In the genomic region with DNA sequence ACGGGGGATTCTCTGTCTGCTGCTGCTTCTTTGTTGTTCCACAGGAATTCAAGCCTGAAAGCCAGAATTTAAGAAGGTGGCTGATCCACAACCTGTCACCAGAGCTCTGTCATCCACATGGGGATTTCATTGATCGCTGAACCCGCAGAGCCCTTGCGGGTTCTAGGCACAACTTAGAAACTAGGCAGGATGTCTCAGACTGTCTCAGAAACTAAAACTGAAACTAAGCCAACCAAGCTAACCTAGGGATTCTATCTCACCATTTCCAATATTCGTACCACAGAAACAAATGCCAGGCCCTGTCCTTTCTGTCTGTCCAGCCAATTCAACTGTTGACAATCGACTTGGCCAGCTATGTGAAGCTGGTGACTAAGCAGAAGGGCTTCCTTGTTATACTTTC, we compare ENCODE assay signal across 17 mouse cellular contexts. TPM values are rescaled to one million over a fixed set of nuclear protein-coding genes. Genes with fewer than 3 reads are reported as not detected.
DNase-seq lines count a peak whose midpoint lies in the region; ATAC-seq lines count a peak whose summit lies in the region.
"Had no signal": no experiment of that assay in that cellular context is flagged by ENCODE, and none has a peak within 500 bp of the region (broad histone marks: within the 10 kb centered on the region; RNA-seq: fewer than 3 reads in every experiment).

No protein-coding gene starts in this region.

- no peaks in the 10 kb centered on the region for H3K27me3 ChIP-seq in limb, embryonic 12.5 days
- no peaks in the 10 kb centered on the region for H3K27me3 ChIP-seq in limb, embryonic 10.5 days (ENCODE audit: low read depth, poor library complexity, severe bottlenecking)
- H3K27me3 ChIP-seq in midbrain, embryonic 13.5 days: no peaks in the 10 kb centered on the region
- no peaks in the 10 kb centered on the region for H3K27me3 ChIP-seq in midbrain, embryonic 16.5 days (ENCODE audit: control insufficient read depth, insufficient read depth, low read depth, low read length)
- H3K27me3 ChIP-seq in embryonic facial prominence, embryonic 10.5 days (replicated peaks; ENCODE audit: low read depth, poor library complexity, severe bottlenecking): 0 out of 2 replicates have a peak, but pooled peaks cover 4% of the 10 kb centered on the region

- H3K4me2 ChIP-seq in limb, embryonic 12.5 days: peak overlapping the region; percentile 13; the same call in 1 of the 2 replicates
- H3K4me2 ChIP-seq in midbrain, embryonic 13.5 days (replicated peaks): no peak overlapping the region
- no peak overlapping the region for H3K4me2 ChIP-seq in midbrain, embryonic 16.5 days (ENCODE audit: low read length)

- WGBS in limb, embryonic 12.5 days: 73% methylated on average over 6 of the region's 6 CpGs
- 74% methylated on average over 6 of the region's 6 CpGs for WGBS in limb, embryonic 10.5 days
- WGBS in midbrain, embryonic 13.5 days: 85% methylated on average over 6 of the region's 6 CpGs
- 85% methylated on average over 6 of the region's 6 CpGs for WGBS in midbrain, embryonic 16.5 days
- WGBS in embryonic facial prominence, embryonic 10.5 days: 86% methylated on average over 6 of the region's 6 CpGs

- H3K27ac ChIP-seq in limb, embryonic 12.5 days: no peak overlapping the region
- H3K27ac ChIP-seq in limb, embryonic 10.5 days: no peak overlapping the region
- H3K27ac ChIP-seq in midbrain, embryonic 13.5 days: 0 out of 2 replicates have a peak overlapping the region, but pooled peaks have one; percentile 51
- no peak overlapping the region for H3K27ac ChIP-seq in midbrain, embryonic 16.5 days (ENCODE audit: low read length)
- 0 out of 2 replicates have a peak overlapping the region, but pooled peaks have one; percentile 44 for H3K27ac ChIP-seq in embryonic facial prominence, embryonic 10.5 days (replicated peaks)
- H3K27ac ChIP-seq: forebrain, embryonic 10.5 days; heart, embryonic 10.5 days; hindbrain, postnatal 0 days; liver, embryonic 14.5 days had no signal

- H3K4me1 ChIP-seq in limb, embryonic 12.5 days (replicated peaks): peaks cover 39% of the 10 kb centered on the region
- H3K4me1 ChIP-seq in limb, embryonic 10.5 days: peaks cover 44% of the 10 kb centered on the region
- peaks cover 15% of the 10 kb centered on the region for H3K4me1 ChIP-seq in midbrain, embryonic 13.5 days (replicated peaks)
- peaks cover 8% of the 10 kb centered on the region; the same call in 1 of the 2 replicates for H3K4me1 ChIP-seq in midbrain, embryonic 16.5 days (ENCODE audit: control insufficient read depth, insufficient read depth, low read length)
- H3K4me1 ChIP-seq in embryonic facial prominence, embryonic 10.5 days: peaks cover 45% of the 10 kb centered on the region

- no peak for ATAC-seq in limb, embryonic 12.5 days (ENCODE audit: insufficient number of reproducible peaks, insufficient read depth, low FRiP score, low TSS enrichment, low read depth)
- ATAC-seq in midbrain, embryonic 13.5 days: no peak
- ATAC-seq in midbrain, embryonic 16.5 days: no peak
- ATAC-seq: hindbrain, postnatal 0 days had no signal

- intact Hi-C loops in heart, postnatal 25 days (cut with DNase I): no loop called here

- no peaks in the 10 kb centered on the region for H3K36me3 ChIP-seq in limb, embryonic 12.5 days
- H3K36me3 ChIP-seq in limb, embryonic 10.5 days: no peaks in the 10 kb centered on the region
- H3K36me3 ChIP-seq in midbrain, embryonic 13.5 days: no peaks in the 10 kb centered on the region
- no peaks in the 10 kb centered on the region for H3K36me3 ChIP-seq in midbrain, embryonic 16.5 days (ENCODE audit: control insufficient read depth, insufficient read depth, low read length)
- H3K36me3 ChIP-seq in embryonic facial prominence, embryonic 10.5 days (replicated peaks): no peaks in the 10 kb centered on the region
- H3K36me3 ChIP-seq: forebrain, embryonic 10.5 days; heart, embryonic 10.5 days had no signal

- H3K9ac ChIP-seq in limb, embryonic 12.5 days (replicated peaks): no peak overlapping the region
- H3K9ac ChIP-seq in midbrain, embryonic 13.5 days (replicated peaks): no peak overlapping the region
- no peak overlapping the region for H3K9ac ChIP-seq in midbrain, embryonic 16.5 days (ENCODE audit: low read depth, low read length)
- H3K9ac ChIP-seq: liver, embryonic 14.5 days had no signal

- H3K9me3 ChIP-seq in limb, embryonic 12.5 days: no peaks in the 10 kb centered on the region
- no peaks in the 10 kb centered on the region for H3K9me3 ChIP-seq in limb, embryonic 10.5 days (replicated peaks)
- H3K9me3 ChIP-seq in midbrain, embryonic 13.5 days: no peaks in the 10 kb centered on the region
- no peaks in the 10 kb centered on the region for H3K9me3 ChIP-seq in midbrain, embryonic 16.5 days (replicated peaks; ENCODE audit: control insufficient read depth, low read length, poor library complexity, severe bottlenecking)
- H3K9me3 ChIP-seq in embryonic facial prominence, embryonic 10.5 days: no peaks in the 10 kb centered on the region
- H3K9me3 ChIP-seq: forebrain, embryonic 10.5 days; heart, embryonic 10.5 days had no signal

- peak; percentile 27 for DNase-seq in heart, adult 11 months
- DNase-seq in heart, postnatal 25 days (ENCODE audit: low spot score): no peak
- DNase-seq in limb, embryonic 10.5 days (ENCODE audit: low spot score): no peak
- DNase-seq in embryonic facial prominence, embryonic 10.5 days (ENCODE audit: low spot score): no peak
- DNase-seq in cerebellum, postnatal 10 days: no peak
- DNase-seq: adrenal gland, postnatal 36 days; cerebellum, adult 11-12 months; cerebellum, postnatal 36 days; kidney, adult 18-20 months; kidney, postnatal 10 days had no signal

- H3K4me3 ChIP-seq in limb, embryonic 12.5 days (replicated peaks): no peak overlapping the region
- no peak overlapping the region for H3K4me3 ChIP-seq in limb, embryonic 10.5 days
- H3K4me3 ChIP-seq in midbrain, embryonic 13.5 days (replicated peaks): no peak overlapping the region
- no peak overlapping the region for H3K4me3 ChIP-seq in midbrain, embryonic 16.5 days (ENCODE audit: low read depth, low read length)
- H3K4me3 ChIP-seq in embryonic facial prominence, embryonic 10.5 days: no peak overlapping the region
- H3K4me3 ChIP-seq: forebrain, embryonic 10.5 days; heart, embryonic 10.5 days had no signal

RNA-seq across cellular contexts. Expression of a gene that starts 35.7 kb away (rescaled TPM):
- 10 to 100 TPM; 13.4 to 14.7 TPM for total RNA-seq in heart, postnatal 25 days (2021)
- 26.0 and 27.3 TPM in 2 replicates for polyA plus RNA-seq in limb, embryonic 12.5 days (2016; fragmentation: Nextera tagmentation; extraction: Ambion mirVana)
- 12.2 and 14.3 TPM in 2 replicates for polyA plus RNA-seq in limb, embryonic 10.5 days (2016; fragmentation: Nextera tagmentation; extraction: Ambion mirVana)
- polyA plus RNA-seq in midbrain, embryonic 13.5 days (2015; fragmentation: Nextera tagmentation; extraction: Ambion mirVana): 34.0 and 34.8 TPM in 2 replicates
- polyA plus RNA-seq in midbrain, embryonic 16.5 days (2015; fragmentation: Nextera tagmentation; extraction: Ambion mirVana): 25.5 and 26.6 TPM in 2 replicates
- 16.8 and 18.0 TPM in 2 replicates for polyA plus RNA-seq in embryonic facial prominence, embryonic 10.5 days (2016; fragmentation: Nextera tagmentation; extraction: Ambion mirVana)

RNA-seq across cellular contexts. Expression of a gene that starts 35.8 kb away (rescaled TPM):
- total RNA-seq in heart, postnatal 25 days (2021): 10 to 100 TPM; 19.0 to 21.7 TPM
- polyA plus RNA-seq in limb, embryonic 12.5 days (2016; fragmentation: Nextera tagmentation; extraction: Ambion mirVana): 17.9 and 18.7 TPM in 2 replicates
- polyA plus RNA-seq in limb, embryonic 10.5 days (2016; fragmentation: Nextera tagmentation; extraction: Ambion mirVana): 14.7 and 16.5 TPM in 2 replicates
- 8.1 and 9.6 TPM in 2 replicates for polyA plus RNA-seq in midbrain, embryonic 13.5 days (2015; fragmentation: Nextera tagmentation; extraction: Ambion mirVana)
- polyA plus RNA-seq in midbrain, embryonic 16.5 days (2015; fragmentation: Nextera tagmentation; extraction: Ambion mirVana): 6.7 and 8.1 TPM in 2 replicates
- 14.7 and 15.3 TPM in 2 replicates for polyA plus RNA-seq in embryonic facial prominence, embryonic 10.5 days (2016; fragmentation: Nextera tagmentation; extraction: Ambion mirVana)

RNA-seq across cellular contexts. Expression of a gene that starts 38.2 kb away (rescaled TPM):
- 10 to 100 TPM in 1 of 2 experiments, 1 to 10 TPM in 1; 9.9 to 12.3 TPM for total RNA-seq in heart, postnatal 25 days (2021)
- 5.8 and 6.1 TPM in 2 replicates for polyA plus RNA-seq in limb, embryonic 12.5 days (2016; fragmentation: Nextera tagmentation; extraction: Ambion mirVana)
- 1.4 and 2.4 TPM in 2 replicates for polyA plus RNA-seq in limb, embryonic 10.5 days (2016; fragmentation: Nextera tagmentation; extraction: Ambion mirVana)
- 9.7 and 10.2 TPM in 2 replicates for polyA plus RNA-seq in midbrain, embryonic 13.5 days (2015; fragmentation: Nextera tagmentation; extraction: Ambion mirVana)
- 13.7 and 15.0 TPM in 2 replicates for polyA plus RNA-seq in midbrain, embryonic 16.5 days (2015; fragmentation: Nextera tagmentation; extraction: Ambion mirVana)
- polyA plus RNA-seq in embryonic facial prominence, embryonic 10.5 days (2016; fragmentation: Nextera tagmentation; extraction: Ambion mirVana): 2.8 and 4.3 TPM in 2 replicates

Comparison
In these comparisons a context has a peak if more than half of its experiments do, and no peak if none do; other contexts are left out.
1. H3K27ac ChIP-seq: peak in midbrain, embryonic 13.5 days (single experiment) and embryonic facial prominence, embryonic 10.5 days (single experiment); none in limb, embryonic 12.5 days (single experiment), limb, embryonic 10.5 days (single experiment) and midbrain, embryonic 16.5 days (single experiment).